Mouse (Mus musculus) v-Abl transformed pro-B cells (cell line): Measurements from ENCODE around the gene A930004D18Rik.

ENCODE experiments used
- in situ Hi-C, 2 experiments: fragments of 400-800 bp; cut with MboI; formaldehyde crosslinking; loops; one replicate each; pipeline ENCODE4 v1.15.1; 2025; ENCODE audit not compliant: unreplicated experiment in 2 of 2

A930004D18Rik gene

DNA sequence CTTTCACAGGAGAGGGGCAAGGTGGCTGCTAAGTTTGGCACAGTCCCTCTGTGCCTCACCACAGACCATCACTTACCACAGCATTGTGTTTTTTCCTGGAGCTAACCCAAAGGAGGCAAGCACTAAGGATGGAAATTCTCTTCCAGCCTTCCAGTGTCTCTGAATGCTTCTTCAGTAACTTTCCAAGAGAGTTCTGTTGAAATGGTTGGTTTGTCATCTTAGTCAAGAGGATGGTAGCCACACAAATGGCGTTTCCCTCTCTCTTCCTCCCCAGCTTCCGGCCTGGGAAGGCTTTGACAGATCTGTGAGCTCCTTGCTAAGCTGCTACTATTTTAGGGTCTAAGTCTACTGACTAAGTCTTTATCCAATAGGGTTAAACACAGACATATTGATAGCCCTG, at the start of gene A930004D18Rik:
Gene A930004D18Rik (minus strand): TSS at position 247 of the 400 bp plus-strand sequence.
- in situ Hi-C loops, result loop anchor here in 1 of 2 experiments (25.0 kb wide), 1 partner anchor 325 kb away; no protein-coding TSS in a partner anchor

DNA sequence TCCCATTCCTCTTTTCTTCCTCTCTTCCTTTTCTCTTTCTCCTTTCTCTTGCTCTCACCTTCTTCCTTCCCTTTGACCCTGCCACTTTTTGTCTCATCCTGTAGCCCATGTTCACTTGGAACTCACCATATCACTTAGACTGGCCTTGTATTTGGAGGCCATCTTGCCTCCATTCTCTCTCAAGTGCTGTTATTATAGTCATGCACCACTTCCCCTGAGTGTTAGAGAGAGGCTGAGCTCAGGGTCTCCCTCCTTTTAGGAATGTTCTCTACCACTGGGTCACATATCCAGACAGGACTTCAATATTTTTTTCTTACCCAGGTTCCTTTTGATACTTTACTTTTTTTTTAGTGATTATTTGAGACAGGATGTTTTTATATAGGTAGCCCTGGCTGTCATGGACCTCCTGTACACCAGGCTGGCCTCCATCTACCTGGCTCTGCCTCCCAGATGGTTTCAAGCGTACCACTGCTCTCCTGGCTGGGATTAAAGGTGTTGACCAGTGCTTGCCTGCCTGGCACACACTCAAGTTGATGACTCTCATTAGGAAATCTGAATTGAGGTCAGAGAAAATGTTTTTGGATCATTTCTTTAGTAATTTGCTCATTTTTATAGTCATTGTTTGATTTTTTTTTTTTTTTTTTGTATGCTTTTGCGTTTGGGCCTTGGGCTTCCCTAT, 42.8 kb upstream of the A930004D18Rik start:
- in situ Hi-C loops, result no loop called here

DNA sequence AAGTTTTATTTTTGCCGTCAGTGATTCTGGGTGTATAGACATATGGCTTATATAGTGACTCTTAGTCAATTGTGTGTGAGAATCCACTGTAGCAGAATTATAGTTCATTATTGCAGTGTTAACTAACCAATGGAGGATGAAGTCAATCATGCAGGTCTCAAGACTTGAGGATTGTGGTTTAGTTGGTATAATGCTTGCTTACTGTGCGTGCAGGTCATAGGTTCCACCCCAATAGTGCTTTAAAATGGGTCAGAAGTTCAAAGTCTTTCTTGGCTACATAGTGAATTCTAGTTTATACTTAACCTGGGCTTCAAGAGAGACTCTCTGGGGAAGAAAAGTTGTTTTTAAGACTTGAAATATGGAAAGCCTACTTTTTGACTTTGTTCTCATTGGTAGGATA, 34.4 kb upstream of the A930004D18Rik start:
- in situ Hi-C loops, result loop anchor here in 1 of 2 experiments (25.0 kb wide), 2 partner anchors 615 to 1565 kb away; partner anchors contain the start of genes Bmi1 and Spag6

DNA sequence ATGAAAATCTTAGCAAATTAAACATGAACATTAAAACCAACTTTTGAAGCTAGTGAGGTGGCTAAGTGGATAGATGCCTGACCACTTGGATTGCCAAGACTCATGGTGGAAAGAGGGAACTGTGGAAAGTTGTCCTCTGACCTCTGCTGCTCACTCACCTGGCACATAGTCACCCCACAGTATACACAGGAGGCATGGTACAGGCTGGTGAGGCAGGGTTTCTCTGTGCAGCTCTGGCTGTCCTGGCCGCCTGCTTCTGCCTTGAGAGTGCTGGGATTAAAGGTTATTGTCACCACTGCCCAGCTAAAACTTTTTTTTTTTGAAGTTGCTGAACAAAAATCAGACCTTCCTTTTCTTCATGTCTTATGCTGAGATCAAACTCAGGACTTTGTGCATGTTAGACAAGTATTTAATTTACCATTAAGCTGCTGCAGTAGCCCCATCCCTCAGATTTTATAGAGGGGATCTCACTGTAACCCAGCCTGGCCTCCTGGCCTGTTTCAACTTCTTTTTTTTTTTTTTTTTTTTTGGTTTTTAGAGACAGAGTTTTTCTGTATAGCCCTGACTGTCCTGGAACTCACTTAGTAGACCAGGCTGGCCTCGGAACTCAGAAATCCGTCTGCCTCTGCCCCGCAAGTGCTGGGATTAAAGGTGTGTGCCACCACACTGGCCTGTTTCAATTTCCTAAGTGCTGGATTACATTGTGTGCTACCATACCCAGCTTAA, 30.7 kb upstream of the A930004D18Rik start:
- in situ Hi-C loops, result loop anchor here in 1 of 2 experiments (25.0 kb wide), 2 partner anchors 619 to 1569 kb away; partner anchors contain the start of genes Bmi1 and Spag6

DNA sequence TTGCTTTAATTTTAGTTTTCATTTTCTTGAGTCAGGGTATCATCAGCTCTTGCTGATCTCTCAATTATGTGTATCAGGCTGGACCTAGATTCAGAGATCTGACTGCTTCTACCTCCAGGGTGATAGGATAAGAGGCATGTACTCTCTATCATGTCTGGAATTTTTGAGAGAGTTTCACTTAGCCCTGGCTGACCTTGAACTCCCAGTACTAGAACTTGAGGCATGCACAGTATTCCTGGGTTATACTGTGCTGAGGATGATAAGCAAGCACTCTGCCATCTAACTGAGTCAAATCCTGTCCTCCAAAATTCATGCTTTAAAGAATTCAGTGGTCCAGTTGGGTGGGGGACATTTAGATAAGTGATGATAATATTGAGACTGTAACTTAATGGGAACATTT, 28.9 kb upstream of the A930004D18Rik start:
- in situ Hi-C loops, result loop anchor here in 1 of 2 experiments (25.0 kb wide), 2 partner anchors 621 to 1571 kb away; partner anchors contain the start of genes Bmi1 and Spag6

DNA sequence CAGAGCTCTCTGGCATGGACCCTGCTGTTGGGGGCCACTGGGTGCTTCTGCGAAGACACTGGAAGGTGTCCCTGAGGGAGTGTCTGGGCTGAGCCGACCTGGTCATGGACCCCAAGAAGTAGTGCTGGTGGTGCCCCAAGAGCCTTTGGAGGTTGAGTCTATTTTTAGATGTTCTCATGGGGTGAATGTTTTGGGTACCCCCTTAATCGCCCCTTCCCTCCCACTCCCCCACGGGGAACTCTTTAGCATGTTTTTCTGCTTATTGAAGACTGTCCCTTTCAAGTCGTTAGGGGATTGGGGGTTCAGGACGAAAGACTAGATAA, 28.1 kb upstream of the A930004D18Rik start:
- in situ Hi-C loops, result loop anchor here in 1 of 2 experiments (25.0 kb wide), 2 partner anchors 622 to 1572 kb away; partner anchors contain the start of genes Bmi1 and Spag6

DNA sequence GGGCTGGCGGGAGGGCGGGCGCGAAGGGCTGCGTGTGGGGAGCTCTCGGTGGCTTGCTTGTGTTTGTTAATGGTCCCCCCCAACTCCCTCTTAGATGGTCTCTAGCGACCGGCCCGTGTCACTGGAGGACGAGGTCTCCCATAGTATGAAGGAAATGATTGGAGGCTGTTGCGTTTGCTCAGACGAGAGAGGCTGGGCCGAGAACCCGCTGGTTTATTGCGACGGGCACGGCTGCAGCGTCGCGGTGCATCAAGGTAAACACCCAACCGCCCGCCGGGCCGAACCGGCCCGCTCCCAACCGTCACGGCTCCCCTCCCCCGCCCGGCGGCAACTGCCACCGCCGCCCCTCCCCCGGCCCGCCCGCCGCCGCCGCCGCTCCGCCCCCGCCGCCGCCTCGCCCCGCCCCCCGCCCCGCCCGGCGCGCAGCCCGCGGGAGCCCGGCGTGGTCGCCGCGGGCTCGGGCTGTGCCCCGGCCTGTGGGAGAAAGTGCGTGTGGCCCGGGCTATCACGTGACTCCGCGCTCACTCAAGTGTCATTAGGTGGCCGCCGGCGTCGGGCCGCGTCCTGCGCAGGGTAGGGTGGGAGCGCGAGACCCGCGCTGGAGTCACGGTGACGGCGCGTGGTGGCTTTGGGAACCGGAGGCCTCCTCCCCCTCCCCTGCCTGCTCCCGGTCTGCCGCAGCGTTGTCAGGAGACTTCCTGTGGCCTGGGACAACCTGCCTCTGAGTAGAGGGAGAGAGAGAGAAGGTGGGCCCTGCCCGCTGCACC, 27.6 kb upstream of the A930004D18Rik start:
- in situ Hi-C loops, result loop anchor here in 1 of 2 experiments (25.0 kb wide), 2 partner anchors 622 to 1572 kb away; partner anchors contain the start of genes Bmi1 and Spag6

DNA sequence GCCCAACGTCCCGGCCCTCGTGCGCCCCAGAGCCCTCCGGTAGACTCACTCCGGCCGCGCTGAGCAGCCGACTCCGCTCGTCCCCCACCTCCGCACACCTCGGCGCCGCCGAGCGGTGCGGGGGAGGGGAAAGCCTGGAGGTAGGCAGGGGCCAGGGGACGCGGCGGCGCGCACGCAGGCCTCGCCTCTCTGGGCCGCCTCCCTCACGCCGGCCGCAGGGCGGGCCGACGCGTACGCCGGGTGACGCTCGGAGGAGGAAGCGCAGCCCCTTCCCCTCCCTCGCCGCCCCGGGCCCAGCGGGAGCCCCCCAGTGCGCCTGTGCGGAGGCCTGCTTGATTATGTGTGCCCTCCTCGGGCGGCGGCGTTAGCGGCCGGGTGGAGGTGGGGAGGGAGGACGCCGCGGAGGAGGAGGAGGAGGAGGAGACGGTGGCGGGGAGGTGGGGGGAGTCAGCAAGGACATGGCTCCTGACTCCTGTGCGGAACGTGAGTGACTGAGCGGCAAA, 26.9 kb upstream of the A930004D18Rik start:
- in situ Hi-C loops, result loop anchor here in 1 of 2 experiments (25.0 kb wide), 2 partner anchors 623 to 1573 kb away; partner anchors contain the start of genes Bmi1 and Spag6

DNA sequence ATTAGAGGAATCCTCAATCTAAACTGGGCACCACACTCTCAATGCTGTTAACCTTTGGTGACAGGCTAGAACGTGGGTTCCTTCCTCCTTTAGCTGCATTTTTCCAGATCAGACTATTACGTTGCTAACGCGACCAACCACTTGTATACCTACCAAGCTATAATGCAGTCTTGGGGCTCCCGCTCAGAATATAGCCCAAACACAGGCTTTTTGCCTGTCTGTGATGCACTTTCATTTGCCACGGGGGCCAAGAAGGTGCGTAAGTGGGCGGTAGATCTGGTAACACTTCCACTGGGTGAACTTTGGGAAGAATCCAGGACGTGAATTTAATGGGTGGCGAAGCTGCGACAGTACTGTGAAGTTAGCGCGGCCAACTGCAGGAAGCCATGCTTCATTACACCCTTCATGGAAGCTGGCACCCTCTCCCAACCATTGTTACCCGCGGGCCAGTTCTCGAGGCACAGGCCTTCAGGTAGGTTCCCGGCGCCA, 26.3 kb upstream of the A930004D18Rik start:
- in situ Hi-C loops, result loop anchor here in 1 of 2 experiments (25.0 kb wide), 2 partner anchors 623 to 1573 kb away; partner anchors contain the start of genes Bmi1 and Spag6

DNA sequence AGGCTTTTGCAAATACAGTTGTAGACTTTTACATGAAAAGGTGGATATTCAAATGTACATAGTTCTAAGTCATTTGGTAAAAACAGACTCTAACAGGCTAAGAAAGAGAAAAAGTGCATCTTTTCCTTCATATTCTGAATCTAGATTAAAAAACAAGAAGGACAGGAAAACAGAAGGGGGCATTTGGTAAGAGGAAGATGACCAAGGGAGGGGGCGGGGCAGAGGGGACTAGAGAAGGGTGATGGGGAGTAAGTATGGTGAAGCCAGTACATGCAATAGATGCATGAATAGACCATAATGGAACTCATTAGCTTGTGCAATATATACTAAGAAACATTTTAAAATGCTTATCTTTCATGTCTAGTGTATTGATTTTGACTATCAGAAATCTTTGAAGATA, 22.9 kb upstream of the A930004D18Rik start:
- in situ Hi-C loops, result loop anchor here in 1 of 2 experiments (25.0 kb wide), 2 partner anchors 627 to 1577 kb away; partner anchors contain the start of genes Bmi1 and Spag6

DNA sequence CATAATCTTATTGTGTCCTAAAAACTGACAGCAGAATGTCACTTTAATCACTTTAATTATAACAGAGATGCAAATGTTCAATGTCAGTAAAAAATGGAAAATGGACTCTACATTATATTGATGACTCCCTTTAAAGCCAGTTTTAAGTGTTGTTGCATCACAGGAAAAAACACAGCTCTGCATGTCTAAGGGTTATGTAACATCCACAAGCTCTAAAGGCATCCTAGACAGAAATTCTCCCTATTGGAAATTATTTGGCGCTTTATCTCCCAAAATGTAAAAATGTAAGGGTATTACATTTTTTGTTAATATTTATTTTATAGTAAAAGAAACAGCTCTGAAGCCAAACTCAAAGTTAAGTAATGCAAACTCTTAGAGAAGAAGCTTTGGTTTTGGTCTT, 22.4 kb upstream of the A930004D18Rik start:
- in situ Hi-C loops, result loop anchor here (10.0 to 25.0 kb wide), 4 partner anchors 627 to 1605 kb away; partner anchors contain the start of genes 4930426L09Rik (in 1 of the 2), Bmi1 (in 1 of the 2), Pip4k2a (in 1 of the 2) and Spag6 (in 1 of the 2)

DNA sequence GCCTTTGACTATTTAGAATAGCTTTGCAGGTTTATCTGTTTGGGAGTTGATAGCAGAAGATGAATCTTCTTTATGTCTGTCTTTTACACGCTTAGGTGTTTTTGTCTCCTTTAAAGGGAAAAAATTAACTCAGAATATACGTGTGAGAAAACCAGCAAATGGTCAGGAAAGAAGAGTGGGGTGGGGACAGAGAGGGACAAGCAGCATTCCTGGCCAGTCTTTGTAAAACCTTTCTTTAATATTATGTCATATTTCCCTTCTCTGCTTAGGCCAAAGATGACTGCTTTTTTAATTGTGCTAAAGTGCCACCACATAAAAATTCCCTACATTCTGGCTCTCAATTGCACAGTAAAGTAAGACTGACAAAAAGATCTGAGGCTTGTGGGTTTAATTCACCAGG, 21.5 kb upstream of the A930004D18Rik start:
- in situ Hi-C loops, result loop anchor here (10.0 to 25.0 kb wide), 4 partner anchors 628 to 1606 kb away; partner anchors contain the start of genes 4930426L09Rik (in 1 of the 2), Bmi1 (in 1 of the 2), Pip4k2a (in 1 of the 2) and Spag6 (in 1 of the 2)

DNA sequence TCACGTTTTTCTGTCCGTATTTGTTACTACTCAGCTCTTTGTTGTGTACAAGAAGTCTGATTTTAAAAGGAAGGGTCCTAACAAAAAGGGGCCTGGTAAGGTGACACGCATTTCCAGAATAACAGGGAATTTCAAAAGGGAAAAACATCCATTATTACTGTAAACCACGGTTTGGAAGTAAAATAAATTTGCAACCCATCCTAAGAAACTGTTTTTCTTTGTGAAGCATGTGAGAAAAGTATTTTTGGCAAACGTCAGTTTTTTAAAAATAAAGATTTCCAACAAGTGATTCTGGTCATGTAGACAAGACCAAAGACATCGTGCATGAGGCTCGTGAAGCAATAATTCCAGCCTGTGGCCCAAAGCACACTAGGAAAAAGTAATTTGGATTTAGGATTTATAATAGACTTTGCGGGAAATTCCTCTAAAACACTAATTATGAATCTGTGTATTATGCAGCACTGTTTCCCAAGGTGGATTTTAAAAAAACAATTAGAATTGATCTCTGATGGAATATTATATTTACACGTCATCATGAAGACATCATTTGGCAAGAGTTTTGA, 20.7 kb upstream of the A930004D18Rik start:
- in situ Hi-C loops, result loop anchor here (10.0 to 25.0 kb wide), 4 partner anchors 629 to 1607 kb away; partner anchors contain the start of genes 4930426L09Rik (in 1 of the 2), Bmi1 (in 1 of the 2), Pip4k2a (in 1 of the 2) and Spag6 (in 1 of the 2)

DNA sequence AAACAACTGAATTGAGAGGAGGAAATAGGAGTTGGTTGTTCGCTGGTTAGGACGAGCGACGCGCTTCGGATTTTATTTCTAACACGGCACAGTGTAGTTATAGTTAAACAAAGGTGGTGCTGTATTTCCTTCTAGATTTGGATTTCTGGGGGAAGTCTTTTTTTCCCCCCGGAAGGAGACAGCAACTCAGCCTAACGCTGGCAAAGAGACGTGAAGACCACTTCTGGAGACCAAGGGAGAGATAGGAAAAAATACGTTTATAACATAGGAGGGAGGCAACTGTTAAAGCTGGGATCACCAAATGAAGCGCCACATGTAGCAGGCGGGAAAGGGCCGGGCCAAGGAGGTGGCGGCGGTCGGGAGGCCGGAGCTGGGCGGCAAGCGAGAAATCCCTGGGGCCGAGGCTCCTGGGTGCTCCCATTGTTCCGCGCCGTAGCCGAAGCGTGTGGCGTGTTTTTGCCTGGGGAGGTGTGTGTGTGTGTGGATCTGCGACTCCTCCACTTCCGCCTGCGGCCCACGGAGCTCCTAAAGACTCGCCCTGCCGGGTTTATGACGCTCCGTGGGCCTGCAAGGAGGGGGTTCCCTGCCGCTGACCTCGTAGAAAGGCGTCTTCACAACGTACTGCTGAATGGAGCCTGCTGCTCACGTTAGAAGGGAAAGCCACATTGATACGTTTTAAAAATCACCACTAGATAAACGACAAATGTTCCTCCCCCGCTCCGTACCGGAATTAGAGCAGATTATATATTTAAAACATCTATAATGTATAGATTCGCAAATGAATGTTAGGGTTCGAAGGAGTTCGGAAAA, 20.0 kb upstream of the A930004D18Rik start:
- in situ Hi-C loops, result loop anchor here (10.0 to 25.0 kb wide), 4 partner anchors 630 to 1607 kb away; partner anchors contain the start of genes 4930426L09Rik (in 1 of the 2), Bmi1 (in 1 of the 2), Pip4k2a (in 1 of the 2) and Spag6 (in 1 of the 2)

DNA sequence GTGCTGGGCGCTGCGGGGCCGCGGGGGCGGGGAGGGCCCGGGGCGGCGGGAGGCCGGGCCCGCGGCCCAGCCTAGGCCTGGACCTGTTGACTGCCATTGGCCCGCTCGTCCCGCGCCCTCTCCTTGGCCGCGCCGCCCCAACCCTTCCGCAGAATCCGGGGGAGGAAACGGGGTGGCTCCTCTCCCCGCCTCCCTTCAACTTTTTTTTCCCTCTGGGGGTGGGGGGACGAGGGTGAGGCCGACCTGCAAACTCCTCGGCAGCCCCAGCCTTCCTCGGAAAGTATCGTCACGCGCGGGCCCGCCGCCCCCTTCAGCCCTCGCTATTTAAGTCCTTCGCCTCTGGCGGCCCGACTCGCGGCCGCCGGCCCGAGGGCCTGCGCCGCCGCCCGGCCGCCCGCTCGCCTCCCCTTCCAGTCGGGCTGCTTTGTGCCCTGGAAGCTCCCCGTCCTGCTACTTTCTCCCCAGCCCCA, 19.3 kb upstream of the A930004D18Rik start:
- in situ Hi-C loops, result loop anchor here (10.0 to 25.0 kb wide), 4 partner anchors 630 to 1608 kb away; partner anchors contain the start of genes 4930426L09Rik (in 1 of the 2), Bmi1 (in 1 of the 2), Pip4k2a (in 1 of the 2) and Spag6 (in 1 of the 2)

DNA sequence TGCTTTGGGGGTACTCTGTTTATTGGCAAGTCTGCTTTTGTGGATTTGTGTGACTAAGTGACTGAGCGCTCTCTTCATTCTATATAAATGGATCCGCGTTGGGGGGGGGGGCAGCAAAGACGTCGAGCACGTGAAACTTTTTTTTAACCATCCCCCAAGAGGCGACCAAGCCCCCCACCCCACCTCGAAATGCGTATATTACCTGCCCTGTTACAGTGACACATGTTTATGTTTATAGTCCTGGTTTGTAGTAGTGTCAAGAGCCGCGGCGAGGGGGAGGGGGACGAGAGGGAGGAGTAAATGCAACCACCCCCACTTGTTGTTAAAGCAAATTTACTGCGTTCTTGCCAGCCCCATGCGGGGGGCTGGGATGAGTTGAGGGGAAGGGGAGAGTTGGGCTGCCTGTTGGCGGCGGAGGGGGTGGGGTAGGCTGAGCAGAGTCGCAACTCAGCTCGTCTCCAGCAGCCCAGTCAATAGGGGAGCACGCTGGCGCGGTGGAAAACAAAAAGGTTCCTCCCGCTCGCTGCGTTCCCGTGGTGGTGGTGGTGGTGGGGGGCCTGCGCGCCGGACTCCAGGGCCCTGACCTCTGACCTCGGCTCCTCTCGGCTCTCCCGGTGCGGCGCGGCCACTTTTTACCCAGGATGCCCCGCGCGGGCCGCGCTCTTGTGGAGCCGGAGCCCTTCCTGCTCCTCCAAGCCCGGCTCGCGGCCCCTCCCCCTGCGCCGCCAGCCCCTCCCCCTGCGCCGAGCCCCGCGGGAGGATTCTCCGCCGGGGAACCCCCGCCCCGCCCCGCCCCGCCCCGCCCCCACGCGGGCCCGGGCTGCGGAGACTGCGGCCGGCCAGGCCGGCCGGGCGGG, 18.6 kb upstream of the A930004D18Rik start:
- in situ Hi-C loops, result loop anchor here (10.0 to 25.0 kb wide), 4 partner anchors 631 to 1609 kb away; partner anchors contain the start of genes 4930426L09Rik (in 1 of the 2), Bmi1 (in 1 of the 2), Pip4k2a (in 1 of the 2) and Spag6 (in 1 of the 2)
